ENCODE assay signal across 13 mouse cellular contexts in genomic region chr1:63854794-63855193, GRCm38 (mm10).
DNase-seq lines count a peak whose midpoint lies in the region; ATAC-seq lines count a peak whose summit lies in the region.
"Had no signal": no experiment of that assay in that cellular context is flagged by ENCODE, and none has a peak within 500 bp of the region (broad histone marks: within the 10 kb centered on the region; RNA-seq: fewer than 3 reads in every experiment).

No protein-coding gene starts in this region.

- H3K36me3 ChIP-seq in embryonic facial prominence, embryonic 10.5 days (replicated peaks): no peaks in the 10 kb centered on the region
- H3K36me3 ChIP-seq: forebrain, embryonic 15.5 days; limb, embryonic 13.5 days had no signal

- DNase-seq in cerebellum, postnatal 14 days: peak; percentile 15 to 17
- DNase-seq in left cerebral cortex, postnatal 4 days: peak; percentile 3
- no peak for DNase-seq in left cerebral cortex, postnatal 25 days (ENCODE audit: low spot score in 2 of 2)
- peak; percentile 22 for DNase-seq in ES-CJ7 (ENCODE audit: low read depth, low spot score)
- peak; percentile 10 for DNase-seq in embryonic facial prominence, embryonic 10.5 days (ENCODE audit: low spot score)
- no peak for DNase-seq in right cerebral cortex, postnatal 10 days (ENCODE audit: low spot score in 2 of 2)
- no peak for DNase-seq in left cerebral cortex, postnatal 14 days (ENCODE audit: low spot score in 2 of 2)
- DNase-seq: cerebellum, adult 8-10 months; kidney, adult 8-10 months; right cerebral cortex, adult 18-20 months had no signal

- no peaks in the 10 kb centered on the region for H3K27me3 ChIP-seq in embryonic facial prominence, embryonic 10.5 days (replicated peaks; ENCODE audit: low read depth, poor library complexity, severe bottlenecking)
- H3K27me3 ChIP-seq: forebrain, embryonic 15.5 days; limb, embryonic 13.5 days had no signal

- 70% methylated on average over 3 of the region's 3 CpGs for WGBS in embryonic facial prominence, embryonic 10.5 days

- H3K4me1 ChIP-seq in embryonic facial prominence, embryonic 10.5 days: no peaks in the 10 kb centered on the region
- H3K4me1 ChIP-seq: limb, embryonic 13.5 days had no signal

- ATAC-seq in cerebellum, adult (ENCODE audit: insufficient number of reproducible peaks, low FRiP score, low TSS enrichment): no peak
- ATAC-seq: forebrain, embryonic 15.5 days had no signal

- H3K4me3 ChIP-seq in embryonic facial prominence, embryonic 10.5 days: no peak overlapping the region
- H3K4me3 ChIP-seq: forebrain, embryonic 15.5 days; limb, embryonic 13.5 days had no signal

- H3K27ac ChIP-seq in embryonic facial prominence, embryonic 10.5 days (replicated peaks): no peak overlapping the region
- H3K27ac ChIP-seq: forebrain, embryonic 15.5 days; limb, embryonic 13.5 days had no signal

- no peaks in the 10 kb centered on the region for H3K9me3 ChIP-seq in embryonic facial prominence, embryonic 10.5 days
- H3K9me3 ChIP-seq: forebrain, embryonic 15.5 days; limb, embryonic 13.5 days had no signal

- intact Hi-C loops in left cerebral cortex, postnatal 4 days (cut with DNase I): no loop called here
- intact Hi-C loops in left cerebral cortex, postnatal 25 days (cut with DNase I): loop anchor here (10.0 kb wide), 1 partner anchor 80 kb away; no protein-coding TSS in a partner anchor
- intact Hi-C loops in left cerebral cortex, postnatal 14 days (cut with DNase I): no loop called here

Comparison
In these comparisons a context has a peak if more than half of its experiments do, and no peak if none do; other contexts are left out.
1. DNase-seq: peak in cerebellum, postnatal 14 days (2 of 2), left cerebral cortex, postnatal 4 days (single experiment), ES-CJ7 (single experiment) and embryonic facial prominence, embryonic 10.5 days (single experiment); none in left cerebral cortex, postnatal 25 days (0 of 2), right cerebral cortex, postnatal 10 days (0 of 2) and left cerebral cortex, postnatal 14 days (0 of 2).